Mouse (Mus musculus) spleen, adult 2 months (tissue): ENCODE results near the gene Cd59a.

Source experiments
- CTCF ChIP-seq: fragments of 200-500 bp; IDR thresholded peaks from 2 replicates; pipeline ENCODE4 v1.5.1; 2011; ENCODE audit warnings: mild to moderate bottlenecking, inconsistent platforms; ENCODE audit not compliant: insufficient read depth, insufficient read length, insufficient replicate concordance; ENCODE audit errors: extremely low read depth
- POLR2A ChIP-seq: fragments of 200-500 bp; IDR thresholded peaks from 2 replicates; pipeline ENCODE4 v1.6.1; 2011; ENCODE audit warnings: low read depth, low read length, inconsistent platforms

DNA sequence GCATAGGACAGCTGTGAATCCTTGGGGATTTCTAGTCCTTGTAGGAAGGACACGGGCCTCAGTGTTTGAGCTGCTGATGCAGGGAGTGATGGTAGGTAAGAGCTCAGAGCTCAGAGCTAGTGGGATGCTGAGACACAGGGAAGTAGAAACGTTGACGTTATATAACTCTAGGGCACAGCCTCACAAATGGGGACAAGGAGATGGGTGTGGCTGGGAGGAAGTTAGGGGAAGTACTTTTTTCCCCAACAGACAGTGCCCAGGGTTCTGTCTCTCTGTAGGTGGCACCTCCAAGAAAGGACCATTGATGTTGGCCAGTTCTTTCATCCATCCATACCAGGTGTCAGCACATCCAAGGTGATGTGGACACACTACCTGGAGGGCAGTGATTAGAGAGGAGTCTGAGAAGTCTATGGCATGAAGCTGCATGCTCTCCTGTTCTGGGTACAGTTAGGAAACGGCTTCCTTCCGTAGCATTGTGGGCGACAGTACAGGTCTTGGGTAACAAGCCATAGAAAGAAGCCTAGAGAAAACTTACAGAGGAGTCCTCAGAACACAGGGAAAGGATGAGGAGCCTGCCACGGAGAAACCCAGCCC lies 36.8 kb downstream of the Cd59a start:
- no peak for TF ChIP-seq CTCF
- TF ChIP-seq POLR2A: no peak
